Comparison of ENCODE assay signal across 8 mouse cellular contexts in the genomic region with DNA sequence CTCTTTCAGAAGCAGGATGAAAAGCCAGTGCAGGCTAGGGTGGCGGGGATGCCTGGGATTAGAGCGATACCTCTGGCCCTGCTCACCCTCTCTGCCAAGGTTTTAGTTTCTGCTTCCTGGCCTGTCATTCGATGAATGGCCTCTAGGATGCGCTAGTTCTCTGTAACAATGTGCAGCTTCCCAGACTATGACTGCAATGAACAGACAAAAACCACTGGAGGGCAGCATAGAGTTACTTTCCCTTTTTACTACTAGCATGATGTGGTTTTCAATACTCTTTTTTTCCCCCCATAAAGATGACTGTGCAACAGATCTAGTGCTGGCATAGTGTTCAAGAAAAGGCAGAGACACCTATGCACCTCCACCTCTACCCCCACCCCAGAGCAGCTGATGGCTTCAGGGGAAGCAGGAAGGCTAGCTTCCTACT.
DNase-seq lines count a peak whose midpoint lies in the region; ATAC-seq lines count a peak whose summit lies in the region.

No protein-coding gene starts in this region.

- peak; percentile 70 to 92 for DNase-seq in adrenal gland, adult (ENCODE audit: inconsistent age in 2 of 2, low spot score in 1 of 2)
- peak; percentile 95 for DNase-seq in embryo, embryonic 10.5 days (ENCODE audit: low spot score)
- DNase-seq in gastrocnemius, postnatal 25 days, result peak; percentile 40
- peak; percentile 42 to 91 for DNase-seq in left cerebral cortex, adult 9 months (ENCODE audit: low spot score in 2 of 2)
- DNase-seq in right cerebral cortex, postnatal 14 days, result peak; percentile 77
- DNase-seq in urinary bladder, postnatal 4 days (ENCODE audit: low spot score in 2 of 2), result peak; percentile 48 to 74

- ATAC-seq in inflammation-experienced regulatory T-cells, adult 6 months, result peak; percentile 93
- ATAC-seq in megakaryocyte-erythroid progenitor cell, adult 5-6 weeks (replicated peaks; ENCODE audit: low FRiP score, low TSS enrichment, poor library complexity, severe bottlenecking), result peak; percentile 86

Comparison
In these comparisons a context has a peak if more than half of its experiments do, and no peak if none do; other contexts are left out.
1. Peak in every context shown above with its lines: DNase-seq and ATAC-seq.
2. DNase-seq: peak in every context shown above with its lines; median percentile 95 in embryo, embryonic 10.5 days; 81 in adrenal gland, adult; 77 in right cerebral cortex, postnatal 14 days; 66 in left cerebral cortex, adult 9 months; 61 in urinary bladder, postnatal 4 days; 40 in gastrocnemius, postnatal 25 days.